Mouse (Mus musculus) testis, adult 2 months (tissue): ENCODE data around the gene Wfikkn1.
A peak's percentile ranks its signal among the peaks of the same experiment; 100 is the strongest.

Experiments used
- CTCF ChIP-seq: fragments of 200-500 bp; IDR thresholded peaks from 2 replicates; pipeline ENCODE4 v1.5.1; 2012; ENCODE audit warnings: low read depth, mild to moderate bottlenecking, inconsistent platforms, low read length, moderate library complexity; ENCODE audit not compliant: control insufficient read depth, insufficient read depth, insufficient replicate concordance
- POLR2A ChIP-seq: fragments of 200-500 bp; IDR thresholded peaks from 2 replicates; pipeline ENCODE4 v1.6.1; 2012; ENCODE audit warnings: low read depth, mild to moderate bottlenecking, inconsistent platforms, low read length, moderate library complexity; ENCODE audit not compliant: control insufficient read depth

- TF ChIP-seq CTCF (no peak), POLR2A (peak; percentile 68)
Measured at GRCm38 (mm10) chr17:25828712-25829557, 51.7 kb downstream of the Wfikkn1 start, which contains the start of gene Jmjd8.
